Mouse (Mus musculus): ENCODE results near the gene Eif2ak3. TPM values are rescaled to one million over a fixed set of nuclear protein-coding genes. Genes with fewer than 3 reads are reported as not detected.
A peak's percentile ranks its signal among the peaks of the same experiment; 100 is the strongest.

The Eif2ak3 gene
- polyA plus RNA-seq, 1 experiment = 12.1 TPM

DNA sequence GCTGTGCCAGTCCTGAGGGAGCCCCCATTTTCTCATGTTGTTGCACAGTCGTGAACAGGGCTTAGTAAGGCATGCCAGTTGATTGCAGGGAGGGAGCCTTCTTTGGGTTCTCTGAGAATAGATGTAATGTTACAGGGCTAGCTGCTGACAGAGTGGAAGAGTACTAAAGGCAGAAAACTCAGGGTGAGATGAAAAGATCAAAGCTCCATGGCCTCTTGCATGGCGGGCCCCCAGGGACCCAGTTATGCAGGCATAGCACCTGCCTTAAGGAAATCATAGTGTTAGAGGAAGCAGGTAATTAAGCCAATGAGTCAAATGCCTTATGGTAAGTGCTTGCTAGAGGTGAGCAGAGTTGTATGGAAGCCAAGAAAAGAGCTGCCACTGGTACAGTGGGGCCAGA is 14.9 kb upstream of the Eif2ak3 start:
- DNase-seq (ENCODE audit: low read depth, low spot score) = no peak
- WGBS = 54% methylated on average over 2 of the region's 2 CpGs

DNA sequence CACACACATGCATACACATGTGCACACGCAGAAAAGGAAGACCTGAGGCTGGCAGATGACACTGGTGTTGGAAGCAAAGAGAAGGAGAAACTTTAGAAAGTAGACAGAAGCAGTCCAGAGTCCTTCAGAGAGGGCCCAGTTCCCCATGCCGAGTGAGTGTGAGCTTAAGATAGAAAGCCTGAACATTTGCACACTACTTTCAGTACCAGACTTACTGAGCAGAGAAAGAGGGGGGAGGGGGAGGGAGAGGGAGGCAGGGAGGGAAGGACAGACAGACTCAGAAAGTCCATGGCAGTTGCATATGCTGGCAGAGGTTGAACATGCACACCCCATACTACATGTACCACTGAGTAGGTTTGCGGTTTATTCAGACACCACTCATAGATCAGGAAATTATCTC is 13.8 kb upstream of the Eif2ak3 start:
- no peak for DNase-seq (ENCODE audit: low read depth, low spot score)
- 72% methylated on average over 3 of the region's 3 CpGs for WGBS

DNA sequence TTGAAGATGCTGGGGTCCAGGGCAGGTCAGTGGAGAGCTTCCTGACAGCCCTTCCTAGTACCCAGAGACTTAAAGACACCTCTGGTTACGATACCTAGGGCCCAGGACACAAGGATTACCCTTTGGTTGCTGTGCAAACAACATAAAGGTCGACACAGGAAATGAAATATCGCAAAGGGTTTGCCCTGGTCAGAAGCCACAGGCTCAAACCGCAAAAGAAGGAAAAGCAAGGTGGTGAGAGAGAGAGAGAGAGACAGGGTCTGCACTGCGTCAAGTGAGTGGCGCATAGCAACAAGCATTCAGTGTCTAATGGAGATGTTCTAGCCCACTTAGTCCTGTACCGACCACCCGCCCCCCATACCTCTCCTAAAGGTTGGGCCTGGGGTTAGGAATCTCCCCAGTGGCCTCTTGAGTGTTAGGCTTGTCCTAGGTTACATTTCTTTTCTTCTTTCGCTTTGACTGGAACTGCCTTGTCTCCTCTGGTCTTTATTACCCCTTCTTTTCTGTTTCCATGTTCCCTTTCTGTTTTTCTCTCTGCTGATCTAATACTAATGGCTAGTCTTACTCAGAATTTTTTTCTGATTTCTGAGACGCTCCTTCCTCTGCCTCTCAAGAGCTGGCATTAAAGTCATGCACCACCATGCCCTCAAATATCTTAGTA is 13.0 kb upstream of the Eif2ak3 start:
- 54% methylated on average over 10 of the region's 10 CpGs for WGBS
- DNase-seq (ENCODE audit: low read depth, low spot score) = no peak

DNA sequence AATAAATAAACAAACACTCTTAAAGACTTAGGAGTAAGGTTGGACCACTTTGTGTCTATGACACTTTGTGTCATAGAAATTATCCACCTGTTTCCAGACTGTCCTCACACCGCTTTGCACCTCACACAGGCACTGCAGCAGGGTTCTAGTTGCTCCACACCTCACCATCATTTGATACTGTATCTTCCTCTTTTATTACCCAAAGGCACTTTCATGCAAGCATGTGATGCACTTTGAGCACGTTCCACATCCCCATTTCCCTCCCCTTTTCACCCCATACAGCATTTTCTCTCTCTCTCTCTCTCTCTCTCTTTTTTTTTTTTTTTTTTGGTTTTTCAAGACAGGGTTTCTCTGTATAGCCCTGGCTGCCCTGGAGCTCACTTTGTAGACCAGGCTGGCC is 7.0 kb upstream of the Eif2ak3 start:
- no peak for DNase-seq (ENCODE audit: low read depth, low spot score)
- 64% methylated on average over 2 of the region's 2 CpGs for WGBS

GRCm38 (mm10) chr6:70838532-70838931 is 5.8 kb upstream of the Eif2ak3 start:
- 37% methylated on average over 3 of the region's 3 CpGs for WGBS
- no peak for DNase-seq (ENCODE audit: low read depth, low spot score)

- DNase-seq (ENCODE audit: low read depth, low spot score) = no peak
- 49% methylated on average over 5 of the region's 5 CpGs for WGBS
Observed at GRCm38 (mm10) chr6:70840281-70840680, 4.0 kb upstream of the Eif2ak3 start.

DNA sequence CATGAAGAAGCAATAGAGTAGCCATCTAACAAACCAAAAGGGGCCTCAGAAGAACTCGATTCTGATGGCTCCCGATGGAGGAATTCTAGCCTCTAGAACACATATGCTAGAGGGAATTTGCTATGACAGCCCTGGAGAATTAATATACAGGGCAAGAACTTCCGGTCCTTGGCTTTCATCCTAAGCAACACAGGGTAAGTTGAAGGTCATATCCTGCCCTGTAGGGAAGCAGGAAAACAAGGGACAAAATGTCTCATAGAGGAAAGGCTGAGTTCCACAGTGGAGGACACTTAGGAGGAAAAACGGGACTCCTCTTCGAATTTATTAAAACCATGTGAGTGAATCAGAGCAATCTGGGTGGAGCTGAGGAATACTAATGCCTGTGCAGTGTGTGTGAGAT is 1.3 kb upstream of the Eif2ak3 start:
- 52% methylated on average over 5 of the region's 5 CpGs for WGBS
- no peak for DNase-seq (ENCODE audit: low read depth, low spot score)

GRCm38 (mm10) chr6:70844896-70845646 is 756 bp downstream of the Eif2ak3 start:
- 1% methylated on average over 38 of the region's 38 CpGs for WGBS
- DNase-seq (ENCODE audit: low read depth, low spot score) = no peak

DNA sequence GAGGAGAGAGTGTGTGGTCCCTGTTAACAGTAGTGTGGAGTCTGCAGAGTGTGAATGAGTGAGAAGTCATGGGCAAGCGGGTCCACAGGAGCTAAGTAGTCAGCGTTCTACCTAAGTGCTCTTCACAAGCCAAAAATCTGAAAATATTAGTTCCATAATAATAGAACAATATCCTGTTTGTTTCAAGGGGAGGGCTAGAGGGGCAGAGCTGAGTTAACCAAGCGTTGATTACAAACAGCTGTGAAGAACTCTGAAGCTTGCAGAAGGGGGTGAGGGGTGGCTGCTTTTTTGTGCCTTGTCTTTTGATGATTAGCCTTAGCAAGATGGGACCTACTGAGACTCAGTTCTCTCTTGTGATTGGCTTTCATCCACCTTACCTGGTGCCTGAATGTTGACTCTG is 3.1 kb downstream of the Eif2ak3 start:
- WGBS = 51% methylated on average over 3 of the region's 3 CpGs
- DNase-seq (ENCODE audit: low read depth, low spot score) = no peak

DNA sequence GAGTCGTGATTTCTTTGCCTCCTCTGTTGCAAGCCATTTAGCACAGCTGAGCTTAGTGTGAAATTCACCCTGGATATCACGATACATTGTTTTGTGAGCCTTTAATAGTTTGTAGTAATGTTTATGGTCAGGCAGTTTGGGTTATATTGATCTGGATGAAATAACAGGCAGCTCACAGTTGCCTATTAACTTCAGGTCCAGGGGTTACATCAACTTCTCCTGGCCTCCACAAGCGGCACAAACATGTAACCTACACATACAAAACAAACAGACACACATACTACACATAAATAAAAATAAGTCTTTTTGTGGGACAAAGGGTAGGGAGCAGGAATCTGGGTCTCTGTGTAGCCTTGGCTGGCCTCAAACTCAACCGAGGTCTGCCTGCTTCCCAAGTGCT is 9.1 kb downstream of the Eif2ak3 start:
- 37% methylated on average over 4 of the region's 4 CpGs for WGBS
- no peak for DNase-seq (ENCODE audit: low read depth, low spot score)

GRCm38 (mm10) chr6:70855529-70856309 is 11.4 kb downstream of the Eif2ak3 start:
- no peak for DNase-seq (ENCODE audit: low read depth, low spot score)
- WGBS = 84% methylated on average over 13 of the region's 13 CpGs

- no peak for DNase-seq (ENCODE audit: low read depth, low spot score)
Observed at GRCm38 (mm10) chr6:70862726-70863125, 18.4 kb downstream of the Eif2ak3 start.

DNA sequence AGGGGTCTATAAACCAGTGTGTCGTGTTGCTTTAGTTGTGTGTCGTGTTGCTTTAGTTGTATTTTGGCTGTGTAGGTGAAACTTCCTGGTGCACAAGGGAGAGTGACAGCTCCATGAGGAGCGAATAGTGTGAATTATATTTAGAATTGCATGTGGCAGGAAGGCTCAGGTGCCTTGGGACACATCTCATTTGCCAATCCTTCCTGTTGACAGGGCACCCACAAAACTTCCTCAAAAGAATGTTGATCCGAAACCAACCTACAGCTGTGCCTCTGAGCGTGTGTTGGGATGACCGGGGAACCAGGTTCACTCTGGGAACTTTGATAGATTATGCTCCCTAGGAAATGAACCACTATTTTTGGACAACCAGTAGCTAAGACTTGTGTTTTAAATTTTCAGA is 20.0 kb downstream of the Eif2ak3 start:
- DNase-seq (ENCODE audit: low read depth, low spot score) = no peak
- WGBS = 85% methylated on average over 6 of the region's 6 CpGs

More at GRCm38 (mm10) chr6:70862726-70863125, 18.4 kb downstream of the Eif2ak3 start:
- 79% methylated on average over 7 of the region's 7 CpGs for WGBS

DNA sequence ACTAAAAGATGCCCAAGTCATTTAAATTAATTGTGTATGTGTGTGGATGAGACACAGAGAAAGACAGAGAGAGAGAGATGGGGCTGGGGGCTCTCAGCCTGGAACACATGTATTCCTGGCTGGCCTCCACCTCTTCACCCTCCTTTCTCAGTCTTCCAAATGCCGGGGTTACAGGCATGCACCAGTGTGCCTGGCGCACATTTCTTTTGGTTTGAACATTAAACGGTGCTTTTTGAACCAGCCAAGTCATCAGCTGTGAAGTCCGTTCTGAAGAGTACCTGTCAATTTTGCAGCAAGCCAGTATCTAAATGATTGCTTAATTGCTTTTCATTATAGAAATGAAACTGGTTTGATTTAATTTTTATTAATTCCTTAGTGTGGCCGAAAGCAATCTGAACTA is 22.4 kb downstream of the Eif2ak3 start:
- 69% methylated on average over 5 of the region's 5 CpGs for WGBS
- DNase-seq (ENCODE audit: low read depth, low spot score) = no peak

GRCm38 (mm10) chr6:70867297-70867696 is 23.0 kb downstream of the Eif2ak3 start:
- WGBS = 92% methylated on average over 9 of the region's 9 CpGs
- DNase-seq (ENCODE audit: low read depth, low spot score) = no peak

DNA sequence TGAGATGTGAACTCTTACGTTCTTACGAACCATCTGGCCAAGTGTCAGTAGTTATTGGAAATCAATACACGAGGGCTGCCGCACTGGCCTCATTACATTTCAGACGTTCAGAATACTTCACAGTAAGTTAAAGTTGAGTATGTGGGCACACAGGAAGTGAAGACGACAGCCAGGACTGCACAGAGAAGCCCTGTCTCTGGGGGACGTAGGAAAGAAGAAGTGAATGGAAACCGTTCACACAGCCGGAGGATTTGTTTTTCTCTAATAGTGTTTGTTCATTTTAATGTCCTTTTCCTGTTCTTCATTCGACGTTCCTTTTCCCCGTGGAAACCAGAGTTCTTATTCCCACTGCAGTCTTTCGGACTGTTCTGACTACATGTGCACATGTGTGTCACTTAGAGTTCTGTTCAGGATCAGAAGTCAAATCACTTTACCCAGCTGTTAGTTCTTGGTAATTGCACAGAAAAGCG is 27.2 kb downstream of the Eif2ak3 start:
- 54% methylated on average over 14 of the region's 14 CpGs for WGBS
- DNase-seq (ENCODE audit: low read depth, low spot score) = no peak

- DNase-seq (ENCODE audit: low read depth, low spot score) = peak; percentile 85
- 18% methylated on average over 10 of the region's 10 CpGs for WGBS
Observed at GRCm38 (mm10) chr6:70872128-70872527, 27.8 kb downstream of the Eif2ak3 start.

- no peak for DNase-seq (ENCODE audit: low read depth, low spot score)
- 58% methylated on average over 7 of the region's 7 CpGs for WGBS
Observed at GRCm38 (mm10) chr6:70872570-70872969, 28.3 kb downstream of the Eif2ak3 start.

- WGBS = 70% methylated on average over 5 of the region's 5 CpGs
- no peak for DNase-seq (ENCODE audit: low read depth, low spot score)
Observed at GRCm38 (mm10) chr6:70874035-70874775, 29.9 kb downstream of the Eif2ak3 start.

GRCm38 (mm10) chr6:70875017-70875416 is 30.7 kb downstream of the Eif2ak3 start:
- DNase-seq (ENCODE audit: low read depth, low spot score) = no peak
- 97% methylated on average over 1 of the region's 1 CpGs for WGBS

Data from large intestine, adult 2 months (tissue).